Mouse (Mus musculus): ENCODE results near the gene Dnaaf3. TPM values are rescaled to one million over a fixed set of nuclear protein-coding genes. Genes with fewer than 3 reads are reported as not detected.
"Not testable (repeated sequence)": the region's sequence is repeated elsewhere in the genome, so short reads cannot be mapped to it uniquely, and the experiment has no call there.

The Dnaaf3 gene
- 1 to 10 TPM in 2 of 4 experiments, under 1 TPM in 2; 0.64 to 1.2 (median 1.0) TPM for total RNA-seq (2022)

- DNase-seq: peak; percentile 82
These were observed at the start of gene Dnaaf3 for GRCm38 (mm10) chr7:4532005-4532729. Gene Dnaaf3, minus strand, starts transcription at chr7:4532453.

GRCm38 (mm10) chr7:4581481-4581880 is 49.2 kb upstream of the Dnaaf3 start:
- not testable (repeated sequence) for DNase-seq

GRCm38 (mm10) chr7:4572361-4572760 is 40.1 kb upstream of the Dnaaf3 start:
- not testable (repeated sequence) for DNase-seq

GRCm38 (mm10) chr7:4562660-4563059 is 30.4 kb upstream of the Dnaaf3 start:
- no peak for DNase-seq

GRCm38 (mm10) chr7:4557167-4557560 is 24.9 kb upstream of the Dnaaf3 start:
- no peak for DNase-seq

GRCm38 (mm10) chr7:4556256-4557166 is 24.3 kb upstream of the Dnaaf3 start:
- DNase-seq: peak; percentile 35

- DNase-seq: no peak
These were observed 15.0 kb upstream of the Dnaaf3 start, which contains the start of gene Syt5 for GRCm38 (mm10) chr7:4547221-4547641. Gene Syt5, minus strand, starts transcription at chr7:4547541.

- peak; percentile 62 for DNase-seq
These were observed 14.4 kb upstream of the Dnaaf3 start for GRCm38 (mm10) chr7:4546591-4547131.

- no peak for DNase-seq
These were observed 13.8 kb upstream of the Dnaaf3 start for GRCm38 (mm10) chr7:4546050-4546449.

GRCm38 (mm10) chr7:4542013-4542412 is 9.8 kb upstream of the Dnaaf3 start:
- DNase-seq: no peak

GRCm38 (mm10) chr7:4541344-4541743 is 9.1 kb upstream of the Dnaaf3 start:
- no peak for DNase-seq

- DNase-seq: no peak
These were observed 6.8 kb upstream of the Dnaaf3 start for GRCm38 (mm10) chr7:4539019-4539418.

GRCm38 (mm10) chr7:4537181-4537580 is 4.9 kb upstream of the Dnaaf3 start:
- DNase-seq: no peak

GRCm38 (mm10) chr7:4536369-4536768 is 4.1 kb upstream of the Dnaaf3 start:
- no peak for DNase-seq

GRCm38 (mm10) chr7:4530166-4530565 is 2.1 kb downstream of the Dnaaf3 start:
- DNase-seq: not testable (repeated sequence)

GRCm38 (mm10) chr7:4527302-4527689 is 5.0 kb downstream of the Dnaaf3 start:
- no peak for DNase-seq

- peak; percentile 40 for DNase-seq
These were observed 5.6 kb downstream of the Dnaaf3 start for GRCm38 (mm10) chr7:4526341-4527301.

GRCm38 (mm10) chr7:4524212-4524922 is 7.9 kb downstream of the Dnaaf3 start, which contains the start of gene Tnni3:
Gene Tnni3, minus strand, starts transcription at chr7:4524229.
- DNase-seq: not testable (repeated sequence)

- DNase-seq: no peak
These were observed 8.8 kb downstream of the Dnaaf3 start for GRCm38 (mm10) chr7:4523205-4524130.

GRCm38 (mm10) chr7:4522292-4522691 is 10.0 kb downstream of the Dnaaf3 start:
- no peak for DNase-seq

Data from adrenal gland, adult 8-10 months (tissue).